Mouse (Mus musculus): Measurements from ENCODE around the gene Atp1a3. TPM values are rescaled to one million over a fixed set of nuclear protein-coding genes. Genes with fewer than 3 reads are reported as not detected.

The Atp1a3 gene
- polyA plus RNA-seq, 1 experiment: 899 TPM

- Histone ChIP-seq H3K27ac (ENCODE audit: insufficient read depth, low read length) (no peak overlapping the region), H3K4me1 (ENCODE audit: control insufficient read depth, insufficient read depth, low read length) (0 out of 2 replicates have a peak, but pooled peaks cover 2% of the 10 kb centered on the region), H3K4me3 (ENCODE audit: insufficient read depth, low read length) (no peak overlapping the region)
- TF ChIP-seq CTCF (IDR thresholded peaks at IDR 0.05; ENCODE audit: extremely low read depth, insufficient read depth, low read length) (no peak), POLR2A (IDR thresholded peaks at IDR 0.05; ENCODE audit: extremely low read depth, insufficient read depth, low read length) (no peak)
Observed at GRCm38 (mm10) chr7:24987941-24988340, 17.8 kb downstream of the Atp1a3 start.

GRCm38 (mm10) chr7:24985799-24986198, 20.0 kb downstream of the Atp1a3 start:
- H3K4me3 ChIP-seq (ENCODE audit: insufficient read depth, low read length): no peak overlapping the region
- H3K4me1 ChIP-seq (ENCODE audit: control insufficient read depth, insufficient read depth, low read length): no peaks in the 10 kb centered on the region
- TF ChIP-seq CTCF (IDR thresholded peaks at IDR 0.05; ENCODE audit: extremely low read depth, insufficient read depth, low read length): peak; percentile 48; the same call in 1 of the 2 replicates
- TF ChIP-seq POLR2A (IDR thresholded peaks at IDR 0.05; ENCODE audit: extremely low read depth, insufficient read depth, low read length): no peak
- no peak overlapping the region for H3K27ac ChIP-seq (ENCODE audit: insufficient read depth, low read length)

GRCm38 (mm10) chr7:24984307-24984706, 21.5 kb downstream of the Atp1a3 start:
- Histone ChIP-seq H3K4me3 (ENCODE audit: insufficient read depth, low read length) (no peak overlapping the region), H3K27ac (ENCODE audit: insufficient read depth, low read length) (no peak overlapping the region), H3K4me1 (ENCODE audit: control insufficient read depth, insufficient read depth, low read length) (no peaks in the 10 kb centered on the region)
- TF ChIP-seq POLR2A (IDR thresholded peaks at IDR 0.05; ENCODE audit: extremely low read depth, insufficient read depth, low read length): no peak
- 0 out of 2 replicates have a peak, but pooled peaks have one; percentile 10 for TF ChIP-seq CTCF (IDR thresholded peaks at IDR 0.05; ENCODE audit: extremely low read depth, insufficient read depth, low read length)

GRCm38 (mm10) chr7:24983396-24983795, 22.4 kb downstream of the Atp1a3 start:
- no peak for TF ChIP-seq POLR2A (IDR thresholded peaks at IDR 0.05; ENCODE audit: extremely low read depth, insufficient read depth, low read length)
- no peak for TF ChIP-seq CTCF (IDR thresholded peaks at IDR 0.05; ENCODE audit: extremely low read depth, insufficient read depth, low read length)
- Histone ChIP-seq H3K4me3 (ENCODE audit: insufficient read depth, low read length) (no peak overlapping the region), H3K27ac (ENCODE audit: insufficient read depth, low read length) (no peak overlapping the region), H3K4me1 (ENCODE audit: control insufficient read depth, insufficient read depth, low read length) (no peaks in the 10 kb centered on the region; the same call in 1 of the 2 replicates)

- Histone ChIP-seq H3K27ac (ENCODE audit: insufficient read depth, low read length) (0 out of 2 replicates have a peak overlapping the region, but pooled peaks have one; percentile 8), H3K4me1 (ENCODE audit: control insufficient read depth, insufficient read depth, low read length) (no peaks in the 10 kb centered on the region; the same call in 1 of the 2 replicates), H3K4me3 (ENCODE audit: insufficient read depth, low read length) (no peak overlapping the region)
- 0 out of 2 replicates have a peak, but pooled peaks have one; percentile 5 for TF ChIP-seq POLR2A (IDR thresholded peaks at IDR 0.05; ENCODE audit: extremely low read depth, insufficient read depth, low read length)
- TF ChIP-seq CTCF (IDR thresholded peaks at IDR 0.05; ENCODE audit: extremely low read depth, insufficient read depth, low read length): no peak
Observed at GRCm38 (mm10) chr7:24980439-24980838, 25.3 kb downstream of the Atp1a3 start.

- H3K4me1 ChIP-seq (ENCODE audit: control insufficient read depth, insufficient read depth, low read length): no peaks in the 10 kb centered on the region; the same call in 1 of the 2 replicates
- H3K4me3 ChIP-seq (ENCODE audit: insufficient read depth, low read length): no peak overlapping the region
- no peak overlapping the region for H3K27ac ChIP-seq (ENCODE audit: insufficient read depth, low read length)
- TF ChIP-seq POLR2A (IDR thresholded peaks at IDR 0.05; ENCODE audit: extremely low read depth, insufficient read depth, low read length): no peak
- TF ChIP-seq CTCF (IDR thresholded peaks at IDR 0.05; ENCODE audit: extremely low read depth, insufficient read depth, low read length): no peak
Observed at GRCm38 (mm10) chr7:24978781-24979180, 27.0 kb downstream of the Atp1a3 start.

- TF ChIP-seq POLR2A (IDR thresholded peaks at IDR 0.05; ENCODE audit: extremely low read depth, insufficient read depth, low read length): no peak
- TF ChIP-seq CTCF (IDR thresholded peaks at IDR 0.05; ENCODE audit: extremely low read depth, insufficient read depth, low read length): peak; percentile 60; the same call in 1 of the 2 replicates
- Histone ChIP-seq H3K27ac (ENCODE audit: insufficient read depth, low read length) (no peak overlapping the region), H3K4me1 (ENCODE audit: control insufficient read depth, insufficient read depth, low read length) (peaks cover under 1% of the 10 kb centered on the region; the same call in 1 of the 2 replicates), H3K4me3 (ENCODE audit: insufficient read depth, low read length) (no peak overlapping the region)
Observed at GRCm38 (mm10) chr7:24974893-24975595, 30.7 kb downstream of the Atp1a3 start.

- Histone ChIP-seq H3K4me1 (ENCODE audit: control insufficient read depth, insufficient read depth, low read length) (peaks cover 2% of the 10 kb centered on the region; the same call in 1 of the 2 replicates), H3K27ac (ENCODE audit: insufficient read depth, low read length) (no peak overlapping the region), H3K4me3 (ENCODE audit: insufficient read depth, low read length) (no peak overlapping the region)
- TF ChIP-seq CTCF (IDR thresholded peaks at IDR 0.05; ENCODE audit: extremely low read depth, insufficient read depth, low read length) (no peak), POLR2A (IDR thresholded peaks at IDR 0.05; ENCODE audit: extremely low read depth, insufficient read depth, low read length) (no peak)
Observed at GRCm38 (mm10) chr7:24973902-24974301, 31.9 kb downstream of the Atp1a3 start.

GRCm38 (mm10) chr7:24973208-24973607, 32.5 kb downstream of the Atp1a3 start:
- Histone ChIP-seq H3K27ac (ENCODE audit: insufficient read depth, low read length) (no peak overlapping the region), H3K4me3 (ENCODE audit: insufficient read depth, low read length) (no peak overlapping the region), H3K4me1 (ENCODE audit: control insufficient read depth, insufficient read depth, low read length) (peaks cover 2% of the 10 kb centered on the region; the same call in 1 of the 2 replicates)
- TF ChIP-seq CTCF (IDR thresholded peaks at IDR 0.05; ENCODE audit: extremely low read depth, insufficient read depth, low read length): no peak
- no peak for TF ChIP-seq POLR2A (IDR thresholded peaks at IDR 0.05; ENCODE audit: extremely low read depth, insufficient read depth, low read length)

All from cortical plate, adult 2 months (tissue).